Comparison of ENCODE assay signal across 8 mouse cellular contexts in genomic region chr5:123229296-123229695, GRCm38 (mm10). TPM values are rescaled to one million over a fixed set of nuclear protein-coding genes. Genes with fewer than 3 reads are reported as not detected.
A peak's percentile ranks its signal among the peaks of the same experiment; 100 is the strongest.
DNase-seq lines count a peak whose midpoint lies in the region; ATAC-seq and TF ChIP-seq lines count a peak whose summit lies in the region.
"Had no signal": no experiment of that assay in that cellular context is flagged by ENCODE, and none has a peak within 500 bp of the region (broad histone marks: within the 10 kb centered on the region; RNA-seq: fewer than 3 reads in every experiment).

No protein-coding gene starts in this region.

- H3K27me3 ChIP-seq in kidney, postnatal 0 days (ENCODE audit: insufficient read depth, low read length), result no peaks in the 10 kb centered on the region
- no peaks in the 10 kb centered on the region for H3K27me3 ChIP-seq in embryonic facial prominence, embryonic 14.5 days (replicated peaks; ENCODE audit: control insufficient read depth, insufficient read depth, low read length)
- no peaks in the 10 kb centered on the region for H3K27me3 ChIP-seq in limb, embryonic 10.5 days (ENCODE audit: low read depth, poor library complexity, severe bottlenecking)
- no peaks in the 10 kb centered on the region for H3K27me3 ChIP-seq in neural tube, embryonic 13.5 days

- peaks cover 4% of the 10 kb centered on the region for H3K4me1 ChIP-seq in kidney, postnatal 0 days (replicated peaks; ENCODE audit: insufficient read depth, low read length)
- peaks cover 4% of the 10 kb centered on the region; the same call in 1 of the 2 replicates for H3K4me1 ChIP-seq in embryonic facial prominence, embryonic 14.5 days (ENCODE audit: control insufficient read depth, insufficient read depth, low read length)
- peaks cover 15% of the 10 kb centered on the region for H3K4me1 ChIP-seq in limb, embryonic 10.5 days
- peaks cover 17% of the 10 kb centered on the region for H3K4me1 ChIP-seq in neural tube, embryonic 13.5 days (replicated peaks)

- TF ChIP-seq CTCF in kidney, postnatal 0 days (IDR thresholded peaks at IDR 0.05; ENCODE audit: low read depth), result no peak

- H3K9ac ChIP-seq in kidney, postnatal 0 days (ENCODE audit: low read depth, low read length), result peak overlapping the region; percentile 72; the same call in 1 of the 2 replicates
- H3K9ac ChIP-seq in embryonic facial prominence, embryonic 14.5 days (ENCODE audit: low read depth, low read length), result peak overlapping the region; percentile 86; the same call in 1 of the 2 replicates
- peak overlapping the region; percentile 82; the same call in 1 of the 2 replicates for H3K9ac ChIP-seq in neural tube, embryonic 13.5 days

- H3K4me3 ChIP-seq in kidney, postnatal 0 days (replicated peaks; ENCODE audit: low read depth, low read length), result no peak overlapping the region
- H3K4me3 ChIP-seq in embryonic facial prominence, embryonic 14.5 days (ENCODE audit: low read depth, low read length), result peak overlapping the region; percentile 74; the same call in 1 of the 2 replicates
- peak overlapping the region; percentile 69; the same call in 1 of the 2 replicates for H3K4me3 ChIP-seq in limb, embryonic 10.5 days
- peak overlapping the region; percentile 86 for H3K4me3 ChIP-seq in neural tube, embryonic 13.5 days

- H3K9me3 ChIP-seq in kidney, postnatal 0 days (replicated peaks; ENCODE audit: low read length), result no peaks in the 10 kb centered on the region
- no peaks in the 10 kb centered on the region for H3K9me3 ChIP-seq in embryonic facial prominence, embryonic 14.5 days (ENCODE audit: control insufficient read depth, low read length)
- no peaks in the 10 kb centered on the region for H3K9me3 ChIP-seq in limb, embryonic 10.5 days (replicated peaks)
- H3K9me3 ChIP-seq in neural tube, embryonic 13.5 days, result no peaks in the 10 kb centered on the region

- H3K27ac ChIP-seq in kidney, postnatal 0 days, result no peak overlapping the region
- H3K27ac ChIP-seq in embryonic facial prominence, embryonic 14.5 days (replicated peaks; ENCODE audit: low read depth, low read length), result no peak overlapping the region
- no peak overlapping the region for H3K27ac ChIP-seq in limb, embryonic 10.5 days
- H3K27ac ChIP-seq in neural tube, embryonic 13.5 days (replicated peaks), result no peak overlapping the region

- 76% methylated on average over 6 of the region's 6 CpGs for WGBS in kidney, postnatal 0 days
- WGBS in embryonic facial prominence, embryonic 14.5 days, result 91% methylated on average over 6 of the region's 6 CpGs
- WGBS in limb, embryonic 10.5 days, result 88% methylated on average over 6 of the region's 6 CpGs
- 93% methylated on average over 6 of the region's 6 CpGs for WGBS in neural tube, embryonic 13.5 days

- H3K4me2 ChIP-seq in kidney, postnatal 0 days (ENCODE audit: low read length), result peak overlapping the region; percentile 77; the same call in 1 of the 2 replicates
- H3K4me2 ChIP-seq in embryonic facial prominence, embryonic 14.5 days (ENCODE audit: low read depth, low read length), result peak overlapping the region; percentile 73
- H3K4me2 ChIP-seq in neural tube, embryonic 13.5 days, result peak overlapping the region; percentile 76

- no peak for ATAC-seq in kidney, postnatal 0 days (replicated peaks; ENCODE audit: low FRiP score, low read depth)
- no peak for ATAC-seq in embryonic facial prominence, embryonic 14.5 days (ENCODE audit: low read depth)
- no peak for ATAC-seq in neural tube, embryonic 13.5 days (ENCODE audit: low read depth)

- DNase-seq in kidney, postnatal 0 days (ENCODE audit: low spot score), result no peak
- DNase-seq in kidney, postnatal 14 days, result no peak
- DNase-seq in embryonic facial prominence, embryonic 14.5 days (ENCODE audit: low spot score), result no peak
- no peak for DNase-seq in limb, embryonic 10.5 days (ENCODE audit: low spot score)
- no peak for DNase-seq in frontal cortex, postnatal 10 days (ENCODE audit: low spot score in 2 of 2)
- no peak for DNase-seq in embryo, embryonic 11 days
- DNase-seq: left cerebral cortex, postnatal 4 days had no signal

- H3K36me3 ChIP-seq in kidney, postnatal 0 days (ENCODE audit: insufficient read depth, low read length), result 0 out of 2 replicates have a peak, but pooled peaks cover 2% of the 10 kb centered on the region
- peaks cover 5% of the 10 kb centered on the region for H3K36me3 ChIP-seq in embryonic facial prominence, embryonic 14.5 days (ENCODE audit: control insufficient read depth, insufficient read depth, low read length)
- peaks cover 28% of the 10 kb centered on the region for H3K36me3 ChIP-seq in limb, embryonic 10.5 days
- 0 out of 2 replicates have a peak, but pooled peaks cover 6% of the 10 kb centered on the region for H3K36me3 ChIP-seq in neural tube, embryonic 13.5 days

RNA-seq across cellular contexts. Expression of gene Wdr66, which starts 22.6 kb away (rescaled TPM):
- polyA plus RNA-seq in kidney, postnatal 0 days (2015; fragmentation: Nextera tagmentation; extraction: Ambion mirVana), result 1.6 and 1.8 TPM in 2 replicates
- polyA plus RNA-seq in embryonic facial prominence, embryonic 14.5 days (2014; fragmentation: Nextera tagmentation; extraction: Ambion mirVana), result 2.5 and 3.2 TPM in 2 replicates
- polyA plus RNA-seq in limb, embryonic 10.5 days (2016; fragmentation: Nextera tagmentation; extraction: Ambion mirVana), result 0.16 and 0.20 TPM in 2 replicates
- polyA plus RNA-seq in neural tube, embryonic 13.5 days (2015; fragmentation: Nextera tagmentation; extraction: Ambion mirVana), result 1.8 and 2.4 TPM in 2 replicates

RNA-seq across cellular contexts. Expression of gene Hpd, which starts 46.8 kb away (rescaled TPM):
- 0.32 and 0.45 TPM in 2 replicates for polyA plus RNA-seq in kidney, postnatal 0 days (2015; fragmentation: Nextera tagmentation; extraction: Ambion mirVana)
- not detected in 2 replicates for polyA plus RNA-seq in embryonic facial prominence, embryonic 14.5 days (2014; fragmentation: Nextera tagmentation; extraction: Ambion mirVana)
- not detected in 2 replicates for polyA plus RNA-seq in limb, embryonic 10.5 days (2016; fragmentation: Nextera tagmentation; extraction: Ambion mirVana)
- polyA plus RNA-seq in neural tube, embryonic 13.5 days (2015; fragmentation: Nextera tagmentation; extraction: Ambion mirVana), result not detected in 2 replicates
